Mouse (Mus musculus) liver, postnatal 0 days (tissue): Measurements from ENCODE around the gene Gm17079. TPM values are rescaled to one million over a fixed set of nuclear protein-coding genes. Genes with fewer than 3 reads are reported as not detected.

Source experiments
- ATAC-seq: fragments of 200-750 bp; cut with Nextera tagmentation; 2 replicates; pipeline ENCODE4 v1.8.0; 2017; ENCODE audit warnings: mild to moderate bottlenecking, moderate library complexity
- DNase-seq: peaks from one replicate; pipeline ENCODE4 v3.0.0-alpha.2; 2016
- H3K27ac ChIP-seq: fragments of 300-500 bp; sonication (generic); 2 replicates; pipeline ENCODE4 v1.5.1; 2014; ENCODE audit warnings: antibody characterized with exemption, moderate library complexity, mild to moderate bottlenecking, low read depth
- H3K27me3 ChIP-seq: fragments of 300-500 bp; sonication (generic); 2 replicates; pipeline ENCODE4 v1.6.1; 2014; ENCODE audit warnings: low read length, control low read depth, mixed read lengths; ENCODE audit not compliant: insufficient read depth
- H3K36me3 ChIP-seq: fragments of 300-500 bp; sonication (generic); replicated peaks from 2 replicates; pipeline ENCODE4 v1.6.1; 2014; ENCODE audit warnings: mild to moderate bottlenecking, control low read depth, low read length, moderate library complexity, mixed read lengths; ENCODE audit not compliant: insufficient read depth
- H3K4me1 ChIP-seq: fragments of 300-500 bp; sonication (generic); 2 replicates; pipeline ENCODE4 v1.6.1; 2014; ENCODE audit warnings: antibody characterized with exemption, mild to moderate bottlenecking, control low read depth; ENCODE audit not compliant: insufficient read depth
- H3K4me2 ChIP-seq: fragments of 300-500 bp; sonication (generic); 2 replicates; pipeline ENCODE4 v1.6.1; 2014; ENCODE audit warnings: low read depth, mild to moderate bottlenecking, low read length, moderate library complexity, mixed read lengths
- H3K4me3 ChIP-seq: fragments of 300-500 bp; sonication (generic); 2 replicates; pipeline ENCODE4 v1.5.1; 2014; ENCODE audit warnings: low read depth, low read length
- H3K9ac ChIP-seq: fragments of 300-500 bp; sonication (generic); replicated peaks from 2 replicates; pipeline ENCODE4 v1.6.1; 2014; ENCODE audit warnings: mild to moderate bottlenecking, moderate library complexity
- H3K9me3 ChIP-seq: fragments of 300-500 bp; sonication (generic); 2 replicates; pipeline ENCODE4 v1.6.1; 2016; ENCODE audit warnings: mild to moderate bottlenecking, control low read depth, low read length, mixed read lengths
- CTCF ChIP-seq: sonication (generic); IDR thresholded peaks from 2 replicates; pipeline ENCODE4 v1.5.1; 2016; ENCODE audit warnings: antibody characterized with exemption, low read depth
- EP300 ChIP-seq: IDR thresholded peaks from 2 replicates; pipeline ENCODE4 v1.6.1; 2016; ENCODE audit warnings: antibody characterized with exemption, low read depth, mild to moderate bottlenecking
- WGBS: fragments of 180-500 bp; shearing (Covaris S2); extraction: QIAGEN DNeasy Blood & Tissue Kit; methylation state at CpG from one replicate; pipeline ENCODE4 v1.1.7; 2014; ENCODE audit not compliant: insufficient replicate concordance; 5-methylcytosine and 5-hydroxymethylcytosine counted together
- polyA plus RNA-seq: library from polyadenylated mRNA; unstranded; fragments of >200 nt; fragmentation: Nextera tagmentation; extraction: Ambion mirVana; gene quantifications from 2 replicates; pipeline ENCODE4 v1.2.1, GENCODE M21; 2015

Gene Gm17079
- polyA plus RNA-seq, 1 experiment from 2014 or later, result not detected

DNA sequence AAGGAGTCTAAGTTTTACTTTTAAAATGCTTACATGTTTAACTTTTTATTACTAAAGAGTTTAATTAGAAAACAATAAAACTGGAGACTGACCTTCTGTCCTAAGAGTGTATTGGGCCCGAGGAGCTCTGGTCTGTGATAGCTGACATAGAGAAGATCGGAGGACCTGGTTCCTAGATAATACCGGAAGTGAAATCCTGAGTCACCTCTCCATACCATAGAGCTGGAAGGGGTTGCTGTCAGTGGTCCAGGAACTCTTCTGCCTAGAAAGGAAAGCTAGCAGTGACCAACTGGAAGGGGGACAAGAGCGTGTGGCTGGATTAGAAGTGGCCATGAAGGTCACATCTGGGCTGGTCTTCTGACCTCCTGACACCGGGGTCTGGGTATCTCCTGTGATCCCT, 18.0 kb downstream of the Gm17079 start:
- no peaks in the 10 kb centered on the region for H3K4me1 ChIP-seq
- no peak for TF ChIP-seq EP300
- no peak for TF ChIP-seq CTCF
- no peaks in the 10 kb centered on the region for H3K9me3 ChIP-seq
- no peaks in the 10 kb centered on the region for H3K27me3 ChIP-seq
- 79% methylated on average over 5 of the region's 5 CpGs for WGBS
- no peak for DNase-seq
- H3K4me3 ChIP-seq, result no peak overlapping the region
- H3K36me3 ChIP-seq, result no peaks in the 10 kb centered on the region
- H3K4me2 ChIP-seq, result no peak overlapping the region
- ATAC-seq, result no peak
- H3K9ac ChIP-seq, result no peak overlapping the region
- no peak overlapping the region for H3K27ac ChIP-seq

Other genes starting within 250 kb of the Gm17079 start
- gene Vmn2r89, start 243.6 kb downstream of the Gm17079 start, polyA plus RNA-seq, result not detected in 2 replicates
- gene Gm5622, start 142.7 kb downstream of the Gm17079 start, polyA plus RNA-seq, result 0.11 and 0.20 TPM in 2 replicates
- not detected in 2 replicates for gene Gm17175, start 121.4 kb downstream of the Gm17079 start, polyA plus RNA-seq
- gene Gm17174, start 103.3 kb downstream of the Gm17079 start, polyA plus RNA-seq, result not detected in 2 replicates
- not detected in 2 replicates for gene Gm17078, start 84.2 kb downstream of the Gm17079 start, polyA plus RNA-seq
- not detected in 2 replicates for gene Gm4181, start 59.8 kb downstream of the Gm17079 start, polyA plus RNA-seq
- not detected in 2 replicates for gene Gm5800, start 21.7 kb upstream of the Gm17079 start, polyA plus RNA-seq
- gene Ang4, start 78.1 kb upstream of the Gm17079 start, polyA plus RNA-seq, result not detected in 2 replicates
- not detected in 2 replicates for gene AY358078, start 104.6 kb upstream of the Gm17079 start, polyA plus RNA-seq
- 2.7 and 3.0 TPM in 2 replicates for gene Ear6, start 158.2 kb upstream of the Gm17079 start, polyA plus RNA-seq
- 9.4 and 10.8 TPM in 2 replicates for gene Mettl17, start 189.4 kb upstream of the Gm17079 start, polyA plus RNA-seq
- gene Slc39a2, start 197.4 kb upstream of the Gm17079 start, polyA plus RNA-seq, result 0.06 and 0.07 TPM in 2 replicates
- gene Ndrg2, start 218.7 kb upstream of the Gm17079 start, polyA plus RNA-seq, result 346 and 352 TPM in 2 replicates
- gene Tppp2, start 223.0 kb upstream of the Gm17079 start, polyA plus RNA-seq, result not detected in 2 replicates
- gene Rnase13, start 227.3 kb upstream of the Gm17079 start, polyA plus RNA-seq, result not detected in 2 replicates